Mouse (Mus musculus) cerebellum, adult 18-20 months (tissue): Measurements from ENCODE around the gene Srebf2.
"Not testable (repeated sequence)": the region's sequence is repeated elsewhere in the genome, so short reads cannot be mapped to it uniquely, and the experiment has no call there.

ENCODE experiments used
- DNase-seq, 2 experiments: peaks; one replicate each; pipeline ENCODE4 v3.0.0; 2021

The Srebf2 gene

DNA sequence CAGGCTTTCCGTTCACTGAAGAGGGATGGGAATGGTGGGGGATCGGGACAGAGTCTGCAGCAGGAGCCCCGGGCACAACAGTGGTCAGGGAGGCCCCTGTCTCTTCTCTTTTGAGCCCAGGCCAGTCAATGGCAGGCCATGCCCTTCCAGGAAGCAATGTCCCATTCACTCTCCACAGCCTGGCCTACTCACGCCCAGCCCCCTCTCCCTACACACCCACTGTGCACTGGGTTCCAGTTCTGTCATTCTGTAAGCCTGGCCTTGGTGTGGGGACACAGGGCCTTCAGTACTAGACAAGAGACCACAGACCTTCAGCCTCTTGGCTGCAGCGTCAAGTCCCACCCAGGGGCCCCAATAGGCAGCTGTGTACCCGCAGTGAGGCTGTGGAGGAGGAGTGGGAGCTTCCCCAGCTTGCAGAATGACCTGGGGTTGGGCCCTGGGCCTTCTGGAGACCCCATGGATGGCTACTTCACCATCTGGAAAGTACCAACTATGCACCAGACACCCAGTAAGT, 83.2 kb downstream of the Srebf2 start:
- no peak for DNase-seq

DNA sequence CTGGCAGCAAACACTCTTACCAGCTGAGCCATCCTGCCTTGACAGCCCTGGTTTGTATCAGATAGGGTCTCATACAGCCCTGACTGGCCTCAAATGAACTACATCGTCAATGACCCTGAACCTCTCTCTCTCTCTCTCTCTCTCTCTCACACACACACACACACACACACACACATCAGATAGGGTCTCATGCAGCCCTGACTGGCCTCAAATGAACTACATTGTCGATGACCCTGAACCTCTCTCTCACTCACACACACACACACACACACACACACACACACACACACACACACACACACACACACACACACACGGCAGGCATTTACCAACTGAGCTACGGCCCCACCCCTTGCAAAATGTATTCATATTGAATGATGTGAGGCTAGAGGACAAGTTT, 84.1 kb downstream of the Srebf2 start:
- DNase-seq, result no peak

DNA sequence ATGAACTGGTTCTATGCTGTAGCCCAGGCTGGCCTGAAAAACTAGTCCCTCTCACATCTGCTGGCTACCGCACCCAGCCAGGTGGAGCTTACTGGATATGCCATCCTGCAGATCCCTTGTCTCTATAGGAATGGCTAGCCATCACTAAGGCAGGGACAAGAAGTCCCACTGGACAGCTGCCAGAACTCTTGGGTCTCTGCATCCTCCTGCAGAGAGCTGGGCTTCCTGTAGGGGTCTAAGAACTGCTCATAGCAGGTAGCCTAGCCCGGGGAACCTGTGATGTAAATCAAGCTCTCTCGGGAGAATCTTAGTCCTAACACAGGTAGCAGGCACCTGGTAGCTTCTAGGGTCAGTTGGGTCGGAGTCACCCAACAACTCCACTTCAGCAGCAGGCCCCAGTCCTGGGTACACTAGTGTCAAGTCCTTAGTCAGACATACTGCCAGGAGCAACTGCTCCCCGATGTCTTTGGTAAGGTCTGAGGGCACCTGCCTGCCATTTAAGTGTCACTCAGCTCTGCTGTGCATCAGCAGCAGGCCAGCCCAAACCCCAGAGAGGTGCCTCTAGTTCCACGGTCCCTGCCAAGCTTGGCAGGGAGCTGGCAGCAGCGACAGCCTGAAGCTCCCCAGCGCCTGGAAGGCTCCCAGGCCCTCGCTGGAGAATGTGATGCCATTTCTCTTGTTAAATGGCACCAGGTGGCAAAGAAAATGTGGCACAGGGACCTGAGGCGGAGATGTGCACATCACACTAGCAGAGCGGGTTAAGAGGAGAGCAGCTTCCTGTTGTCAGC, 84.8 kb downstream of the Srebf2 start:
- DNase-seq, result peak; percentile 89

DNA sequence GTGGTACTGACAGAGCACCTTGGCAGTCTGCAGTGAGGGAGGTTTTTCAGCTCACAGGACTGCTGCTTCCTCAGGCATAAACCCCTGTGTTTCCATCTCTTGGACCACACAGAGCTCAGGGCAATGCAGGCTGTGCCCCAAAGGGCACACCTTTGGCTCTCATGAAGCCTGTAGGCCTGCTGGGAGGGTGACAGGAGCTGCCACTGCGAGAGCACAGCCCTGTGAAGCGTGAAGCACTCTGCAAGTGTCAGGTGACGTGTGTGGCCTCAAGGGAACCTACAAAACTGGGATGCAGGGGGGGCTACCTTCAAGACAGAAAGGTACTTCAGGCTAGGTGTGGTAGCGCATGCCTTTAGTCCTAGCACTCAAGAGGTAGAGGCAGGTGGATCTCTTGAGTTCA, 85.7 kb downstream of the Srebf2 start:
- peak in 1 of 2 experiments; percentile 25 for DNase-seq

DNA sequence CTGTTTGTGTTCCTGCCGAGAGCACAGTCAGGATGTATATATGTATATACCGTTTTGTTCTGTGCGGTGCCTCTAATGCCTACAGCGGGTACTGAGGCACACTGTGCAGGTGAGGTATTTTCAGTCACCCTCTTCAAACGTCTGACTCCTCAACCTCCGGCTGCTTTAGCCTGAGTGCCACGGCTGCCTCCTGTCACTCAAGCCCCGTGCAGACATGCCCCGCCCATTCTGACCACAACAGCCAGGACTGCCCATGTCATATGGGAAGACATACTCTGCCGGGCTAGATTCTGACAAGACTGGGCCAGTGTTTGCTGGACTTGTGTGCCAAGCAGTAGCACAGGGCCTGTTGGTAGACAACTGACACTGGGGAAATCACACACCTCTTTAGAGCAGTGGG, 88.7 kb downstream of the Srebf2 start:
- DNase-seq, result no peak

DNA sequence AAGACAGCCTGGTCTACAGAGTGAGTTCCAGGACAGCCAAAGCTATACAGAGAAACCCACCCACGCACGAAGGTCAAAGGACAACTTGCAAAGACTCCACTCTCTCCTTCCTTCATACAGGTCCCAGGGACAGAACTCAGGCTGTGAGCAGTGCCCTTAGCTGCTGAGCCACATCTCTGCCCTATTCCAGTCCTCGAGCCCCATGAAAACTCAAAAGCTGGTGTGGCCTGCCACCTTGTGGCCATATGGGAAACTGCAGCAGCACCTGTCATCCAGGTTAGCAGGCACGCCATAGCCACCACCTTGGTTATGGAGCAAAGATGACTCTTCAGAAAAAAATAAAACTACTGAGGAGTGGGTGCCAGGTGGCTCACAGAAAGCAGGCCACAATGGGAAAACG, 89.6 kb downstream of the Srebf2 start:
- peak; percentile 90 to 95 for DNase-seq

DNA sequence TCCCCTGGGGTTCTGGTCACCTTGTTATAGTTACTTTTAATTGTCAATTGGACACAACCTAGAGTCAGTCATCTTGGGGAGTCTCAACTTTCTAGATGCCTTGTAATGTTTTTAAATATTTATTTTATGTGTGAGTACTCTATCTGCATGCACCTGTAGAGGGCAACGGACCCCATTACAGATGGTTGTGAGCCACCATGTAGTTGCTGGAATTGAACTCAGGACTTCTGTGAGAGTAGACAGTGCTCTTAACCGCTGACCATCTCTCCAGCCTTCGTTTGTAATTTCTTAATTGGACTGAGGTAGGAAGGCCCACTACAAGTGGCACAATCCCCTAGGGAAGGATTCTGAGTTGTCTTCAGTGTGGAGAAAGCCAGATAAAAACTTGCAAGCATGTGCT, 96.3 kb downstream of the Srebf2 start:
- DNase-seq, result no peak

DNA sequence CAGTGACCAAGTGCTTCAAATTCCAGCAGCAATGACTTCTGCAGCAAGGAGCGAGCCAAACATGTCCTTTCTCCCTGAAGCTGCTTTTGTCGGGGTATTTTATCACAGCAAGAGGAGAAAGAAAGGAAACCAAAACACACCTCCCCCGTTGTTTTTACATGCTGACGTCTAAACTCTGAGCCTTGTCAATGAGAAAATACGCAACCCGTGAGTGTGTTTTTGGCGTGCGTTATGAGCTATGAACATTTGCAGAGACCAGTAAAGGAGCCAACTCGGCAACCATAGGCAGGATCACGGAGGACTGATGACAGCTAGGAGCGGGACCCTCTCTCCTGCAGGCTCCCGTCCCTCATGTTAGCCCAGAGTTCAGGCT, 96.7 kb downstream of the Srebf2 start:
- no peak for DNase-seq

DNA sequence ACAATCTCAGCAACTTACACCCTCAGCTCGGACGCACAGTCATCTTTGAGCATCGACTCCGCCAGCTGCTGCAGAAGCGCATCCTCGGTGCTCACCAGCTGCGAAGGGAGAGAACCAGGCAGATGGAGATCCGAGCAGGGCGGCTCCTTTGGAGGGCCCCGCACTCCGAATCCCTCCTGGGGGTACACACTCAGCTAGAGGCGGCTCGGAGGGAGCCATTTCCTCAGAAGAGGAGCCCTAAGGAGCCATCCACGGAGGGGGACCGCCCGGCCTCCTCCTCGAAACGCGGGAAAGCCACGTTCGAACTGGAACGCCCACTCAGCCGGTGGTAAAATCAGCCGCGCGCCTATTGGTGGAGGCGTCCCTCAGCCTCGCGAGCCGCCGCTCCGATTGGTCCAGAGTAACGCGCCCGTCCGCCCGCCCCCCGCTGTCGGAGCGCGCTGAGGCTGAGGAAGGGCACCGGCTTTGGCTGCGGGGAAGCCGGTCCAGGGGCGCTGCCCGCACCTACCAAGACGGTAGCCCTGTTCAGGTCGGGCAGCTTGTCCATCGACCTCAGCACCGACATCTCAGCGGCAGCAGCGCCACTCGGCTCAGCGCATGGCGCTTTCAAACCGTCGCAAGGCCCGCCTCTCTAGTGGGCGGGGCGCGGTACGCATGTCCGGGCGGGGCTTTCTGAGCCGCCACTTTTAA, 97.3 kb downstream of the Srebf2 start, which contains the start of gene Cenpm:
Cenpm (minus strand) TSS at position 634 of the 690 bp plus-strand sequence.
- DNase-seq, result peak; percentile 94 to 95

DNA sequence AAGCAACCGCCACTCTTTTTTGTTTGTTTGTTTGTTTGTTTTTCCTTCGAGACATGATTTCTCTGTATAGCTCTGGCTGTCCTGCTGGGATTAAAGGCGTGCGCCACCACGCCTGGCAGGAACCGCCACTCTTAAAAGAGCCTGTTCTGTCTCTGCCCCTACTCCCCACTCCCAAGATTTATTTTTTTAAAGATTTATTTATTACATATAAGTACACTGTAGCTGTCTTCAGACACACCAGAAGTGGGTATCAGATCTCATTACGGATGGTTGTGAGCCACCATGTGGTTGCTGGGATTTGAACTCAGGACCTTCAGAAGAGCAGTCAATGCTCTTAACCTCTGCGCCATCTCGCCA, 97.8 kb downstream of the Srebf2 start:
- not testable (repeated sequence) for DNase-seq

DNA sequence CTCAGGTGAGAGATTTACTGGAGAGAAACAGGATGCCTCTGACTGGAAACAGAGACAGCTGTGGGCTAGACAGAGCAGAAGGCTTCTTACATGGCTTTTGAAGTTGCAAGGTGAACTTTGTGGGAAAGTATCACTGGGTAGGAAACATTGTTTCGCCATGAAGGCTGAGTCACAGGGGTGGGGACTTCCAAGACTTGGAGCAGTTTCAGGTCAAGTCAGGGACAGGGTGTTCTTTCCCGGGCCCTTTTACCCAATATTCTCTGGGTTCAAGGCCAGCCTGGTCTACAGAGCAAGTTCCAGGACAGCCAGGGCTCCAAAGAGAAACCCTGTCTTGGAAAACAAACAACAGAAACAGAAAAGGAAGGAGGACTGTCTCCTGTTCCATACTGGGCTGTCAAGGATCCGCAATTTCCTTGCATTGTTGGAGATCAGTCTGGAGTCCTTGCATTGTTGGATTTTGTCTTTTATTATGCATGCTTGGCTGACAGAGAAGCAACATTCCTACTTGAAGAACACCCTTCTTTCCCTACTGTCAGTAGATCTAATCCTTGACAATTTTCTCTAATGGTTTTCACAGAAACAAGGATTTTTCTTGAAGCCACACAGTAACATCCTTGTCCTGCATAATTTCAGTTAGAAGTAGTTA, 100.3 kb downstream of the Srebf2 start:
- no peak for DNase-seq

DNA sequence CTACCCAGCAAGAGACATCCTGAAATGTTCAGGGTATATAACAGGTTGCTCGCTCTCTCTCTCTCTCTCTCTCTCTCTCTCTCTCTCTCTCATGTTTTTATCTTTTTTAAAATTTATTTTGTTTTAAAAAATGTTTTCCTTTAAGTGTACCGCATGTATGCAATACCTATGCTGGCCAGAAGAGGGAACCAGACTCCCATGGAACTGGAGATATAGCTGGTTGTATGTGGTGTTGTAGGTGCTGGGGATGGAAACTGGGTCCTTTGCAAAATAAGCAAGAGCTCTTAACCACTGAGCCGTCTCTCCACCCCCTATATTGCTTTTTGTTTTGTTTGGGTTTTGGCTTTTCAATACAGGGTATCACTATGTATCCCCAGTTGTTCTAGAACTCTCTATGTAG, 104.6 kb downstream of the Srebf2 start:
- DNase-seq, result no peak

DNA sequence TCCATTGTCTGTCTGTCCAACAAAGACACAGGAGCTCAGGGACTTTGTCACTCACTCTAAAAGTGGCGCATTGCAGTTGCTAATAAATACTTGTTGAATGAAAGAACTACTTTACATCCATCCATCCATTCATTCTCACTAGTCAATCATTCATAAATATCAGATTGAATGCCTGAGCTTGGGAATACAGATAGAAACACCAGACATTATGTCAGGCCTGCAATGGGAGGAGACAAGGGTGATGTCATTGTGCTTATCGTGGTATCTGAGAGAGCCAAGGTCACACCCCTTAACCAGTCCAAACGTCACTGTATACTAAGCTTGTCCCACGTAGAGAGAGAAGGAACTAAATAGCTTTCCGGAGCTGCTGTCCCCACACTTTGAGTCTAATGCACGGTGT, 105.1 kb downstream of the Srebf2 start, which contains the start of gene 1500009C09Rik:
1500009C09Rik (plus strand) TSS at position 301 of the 400 bp plus-strand sequence.
- no peak for DNase-seq
